Mouse (Mus musculus): Measurements from ENCODE around the gene Taf15. TPM values are rescaled to one million over a fixed set of nuclear protein-coding genes. Genes with fewer than 3 reads are reported as not detected.

Gene Taf15
- total RNA-seq, 2 experiments from 2014 or later = 88.1 to 90.1 TPM

GRCm38 (mm10) chr11:83455608-83456007, 17.3 kb upstream of the Taf15 start:
- no peak for DNase-seq
- intact Hi-C loops (cut with DNase I) = no loop called here

GRCm38 (mm10) chr11:83457257-83457656, 15.6 kb upstream of the Taf15 start:
- no peak for DNase-seq
- intact Hi-C loops (cut with DNase I) = no loop called here

- DNase-seq = no peak
- intact Hi-C loops (cut with DNase I) = no loop called here
Measured at GRCm38 (mm10) chr11:83457912-83458601, 14.8 kb upstream of the Taf15 start.

GRCm38 (mm10) chr11:83461462-83462027, 11.3 kb upstream of the Taf15 start:
- DNase-seq = peak; percentile 37
- intact Hi-C loops (cut with DNase I) = no loop called here

GRCm38 (mm10) chr11:83462711-83463244, 10.1 kb upstream of the Taf15 start, which contains the start of gene Mmp28:
Gene Mmp28 (minus strand): TSS chr11:83463071.
- intact Hi-C loops (cut with DNase I) = no loop called here
- DNase-seq = peak; percentile 63

- intact Hi-C loops (cut with DNase I) = no loop called here
- DNase-seq = peak; percentile 95
Measured at GRCm38 (mm10) chr11:83465976-83466375, 6.9 kb upstream of the Taf15 start.

- intact Hi-C loops (cut with DNase I) = no loop called here
- peak; percentile 95 for DNase-seq
Measured at GRCm38 (mm10) chr11:83467120-83467652, 5.7 kb upstream of the Taf15 start.

- intact Hi-C loops (cut with DNase I) = no loop called here
- no peak for DNase-seq
Measured at GRCm38 (mm10) chr11:83468765-83469164, 4.1 kb upstream of the Taf15 start.

GRCm38 (mm10) chr11:83471766-83472165, 1.1 kb upstream of the Taf15 start:
- no peak for DNase-seq

GRCm38 (mm10) chr11:83473235-83474016, 540 bp downstream of the Taf15 start:
- no peak for DNase-seq
- intact Hi-C loops (cut with DNase I) = no loop called here

More at GRCm38 (mm10) chr11:83471766-83472165, 1.1 kb upstream of the Taf15 start:
- intact Hi-C loops (cut with DNase I) = no loop called here

GRCm38 (mm10) chr11:83491488-83491887, 18.6 kb downstream of the Taf15 start:
- no peak for DNase-seq
- intact Hi-C loops (cut with DNase I) = loop anchor here (10.0 kb wide), 1 partner anchor 177 kb away; no protein-coding TSS in a partner anchor

- intact Hi-C loops (cut with DNase I) = loop anchor here (10.0 kb wide), 1 partner anchor 181 kb away; no protein-coding TSS in a partner anchor
- DNase-seq = no peak
Measured at GRCm38 (mm10) chr11:83495571-83495970, 22.7 kb downstream of the Taf15 start.

GRCm38 (mm10) chr11:83504308-83504707, 31.4 kb downstream of the Taf15 start:
- intact Hi-C loops (cut with DNase I) = no loop called here
- DNase-seq = no peak

GRCm38 (mm10) chr11:83509521-83509920, 36.6 kb downstream of the Taf15 start:
- intact Hi-C loops (cut with DNase I) = no loop called here

GRCm38 (mm10) chr11:83517153-83517552, 44.3 kb downstream of the Taf15 start:
- DNase-seq = no peak
- intact Hi-C loops (cut with DNase I) = no loop called here

More at GRCm38 (mm10) chr11:83509521-83509920, 36.6 kb downstream of the Taf15 start:
- no peak for DNase-seq

- no peak for DNase-seq
- intact Hi-C loops (cut with DNase I) = no loop called here
Measured at GRCm38 (mm10) chr11:83518371-83518770, 45.5 kb downstream of the Taf15 start.

- intact Hi-C loops (cut with DNase I) = no loop called here
- DNase-seq = no peak
Measured at GRCm38 (mm10) chr11:83522075-83522474, 49.2 kb downstream of the Taf15 start, which contains the start of gene Heatr9. Gene Heatr9 (minus strand): TSS chr11:83522175.

- DNase-seq = no peak
- intact Hi-C loops (cut with DNase I) = no loop called here
Measured at GRCm38 (mm10) chr11:83529024-83529423, 56.1 kb downstream of the Taf15 start.

- no peak for DNase-seq
- intact Hi-C loops (cut with DNase I) = no loop called here
Measured at GRCm38 (mm10) chr11:83530360-83530759, 57.5 kb downstream of the Taf15 start, which contains the start of gene Ccl5. Gene Ccl5 (minus strand): TSS chr11:83530518.

GRCm38 (mm10) chr11:83533192-83533591, 60.3 kb downstream of the Taf15 start:
- intact Hi-C loops (cut with DNase I) = no loop called here
- DNase-seq = no peak

GRCm38 (mm10) chr11:83534143-83534542, 61.3 kb downstream of the Taf15 start:
- intact Hi-C loops (cut with DNase I) = no loop called here
- no peak for DNase-seq
